Mouse (Mus musculus): ENCODE data around the gene Fam219a.

The Fam219a gene

DNA sequence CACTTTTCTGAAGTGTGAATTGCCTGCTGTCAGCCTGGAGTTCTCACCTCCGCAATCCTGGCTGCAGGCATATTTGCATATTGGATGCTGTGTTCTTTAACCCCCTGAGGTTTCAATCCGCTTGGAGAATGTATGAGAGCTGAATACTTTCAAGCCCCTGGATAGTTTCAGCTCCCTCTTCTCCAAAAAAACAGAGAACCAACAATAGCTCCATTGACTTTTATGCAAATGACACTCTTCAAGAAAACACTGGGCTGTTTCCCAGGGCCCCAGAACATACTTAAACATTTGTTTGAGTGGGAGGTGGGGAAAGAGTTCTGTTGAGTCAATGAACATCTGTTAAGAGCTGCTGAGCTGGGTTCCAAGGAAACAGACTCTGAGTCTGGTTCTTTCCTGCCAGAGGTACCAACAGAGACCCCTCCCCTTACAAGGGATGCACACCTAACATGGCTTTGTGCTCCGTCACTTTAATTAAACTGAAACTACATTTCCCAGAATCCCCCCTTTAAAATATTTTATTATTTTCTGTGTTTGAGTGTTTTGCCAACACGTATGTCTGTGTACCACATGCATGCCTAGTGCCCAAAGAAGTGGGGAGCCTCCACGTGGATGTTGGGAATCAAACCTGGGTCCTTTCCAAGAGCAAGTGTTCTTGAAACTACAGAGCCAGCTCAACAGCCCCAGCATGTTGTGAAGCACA lies 98.5 kb downstream of the Fam219a start:
- peak; percentile 60 for DNase-seq (ENCODE audit: low spot score)

DNA sequence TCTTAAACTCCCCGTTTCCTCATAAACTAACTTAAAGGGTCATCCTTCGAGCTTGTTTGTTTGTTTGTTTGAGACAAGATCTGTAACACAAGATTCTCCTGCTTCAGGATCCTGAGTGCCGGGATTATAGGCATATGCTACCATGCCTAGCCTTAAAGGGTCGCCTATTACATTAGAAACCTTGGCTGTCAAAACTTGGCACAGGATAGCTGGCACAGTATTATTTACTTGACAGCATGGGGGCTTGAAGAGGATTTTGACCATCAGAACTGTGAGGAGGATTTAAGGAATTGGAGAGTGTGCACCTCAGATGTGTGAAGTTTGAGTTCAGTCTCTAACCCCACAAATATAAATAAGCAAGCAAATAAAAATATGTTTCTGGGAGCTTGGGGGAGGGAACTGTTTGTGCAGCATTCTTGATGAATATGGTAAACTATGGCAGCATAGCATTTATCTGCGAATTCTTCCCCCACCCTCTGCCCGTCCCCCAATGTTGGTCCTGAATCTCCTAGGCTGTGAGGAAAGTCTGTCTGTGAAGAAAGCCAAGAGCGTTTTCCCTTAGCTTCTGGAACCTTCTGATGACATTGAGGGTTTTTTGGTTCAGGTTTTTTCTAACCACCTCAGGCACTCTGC lies 99.2 kb downstream of the Fam219a start:
- DNase-seq (ENCODE audit: low spot score): no peak

DNA sequence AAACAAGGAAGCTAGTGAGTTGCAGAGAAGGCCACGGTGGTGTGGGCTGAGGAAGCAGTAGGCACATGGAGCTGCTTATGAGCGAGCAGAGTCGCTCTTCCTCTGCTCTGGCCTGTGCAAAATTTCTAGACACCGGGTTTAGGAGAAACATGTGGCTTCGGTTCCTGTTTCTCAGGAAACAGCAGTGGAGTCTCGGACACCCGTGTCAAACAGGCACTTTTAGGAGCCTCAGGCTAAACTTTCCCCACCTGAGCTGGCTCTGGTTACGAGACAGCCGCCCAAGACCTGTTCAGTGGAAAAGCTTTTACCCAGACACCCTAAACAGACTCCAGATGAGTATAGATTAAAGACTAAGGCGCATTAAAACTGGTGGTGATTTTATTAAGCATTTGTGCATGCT lies 100.1 kb downstream of the Fam219a start:
- no peak for DNase-seq (ENCODE audit: low spot score)

DNA sequence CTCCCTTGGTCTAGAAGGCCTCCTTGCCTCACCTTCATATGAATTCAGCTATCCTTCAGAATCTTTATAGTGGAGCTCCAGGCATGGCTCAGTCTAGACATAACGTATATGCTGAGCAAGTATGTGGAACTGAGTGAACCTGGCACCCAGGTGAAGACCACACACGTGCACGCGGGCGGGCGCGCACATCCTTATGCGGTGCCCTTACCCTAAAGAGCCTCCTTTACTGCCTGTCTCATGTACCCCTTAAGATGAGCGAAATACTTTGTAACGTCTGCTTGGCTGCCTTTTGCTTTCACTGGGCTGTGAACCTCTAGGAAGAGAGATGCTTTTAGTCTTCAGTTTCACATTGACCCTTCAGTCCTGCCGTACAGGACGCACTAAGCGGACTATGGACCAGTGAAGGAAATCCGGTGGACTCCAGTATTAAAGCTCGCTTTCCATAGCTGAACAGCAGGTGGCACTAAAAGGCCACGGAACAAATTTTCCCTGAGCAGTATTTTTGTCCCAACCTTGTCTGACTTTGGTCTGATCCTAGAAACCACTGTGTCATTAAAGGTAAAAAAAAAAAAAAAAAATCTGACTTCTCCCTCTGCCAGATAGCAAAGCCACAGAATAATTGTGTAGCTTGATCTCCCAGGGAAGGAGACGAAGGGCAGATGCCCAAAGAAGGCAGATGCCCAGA lies 100.8 kb downstream of the Fam219a start:
- no peak for DNase-seq (ENCODE audit: low spot score)
